Mouse (Mus musculus) embryonic facial prominence, embryonic 13.5 days (tissue): ENCODE measurements around the gene Dupd1. TPM values are rescaled to one million over a fixed set of nuclear protein-coding genes. Genes with fewer than 3 reads are reported as not detected.

ENCODE experiments used
- ATAC-seq: fragments of 200-750 bp; cut with Nextera tagmentation; 2 replicates; pipeline ENCODE4 v1.8.0; 2017; ENCODE audit warnings: low read depth; ENCODE audit not compliant: insufficient number of reproducible peaks, insufficient read depth, low FRiP score, low TSS enrichment
- H3K27ac ChIP-seq: fragments of 300-500 bp; sonication (generic); 2 replicates; pipeline ENCODE4 v1.5.1; 2015; ENCODE audit warnings: moderate library complexity, mild to moderate bottlenecking, inconsistent platforms
- H3K27me3 ChIP-seq: fragments of 300-500 bp; sonication (generic); 2 replicates; pipeline ENCODE4 v1.6.1; 2015; ENCODE audit warnings: mild to moderate bottlenecking, inconsistent platforms
- H3K36me3 ChIP-seq: fragments of 300-500 bp; sonication (generic); 2 replicates; pipeline ENCODE4 v1.6.1; 2015; ENCODE audit warnings: mild to moderate bottlenecking, inconsistent platforms
- H3K4me1 ChIP-seq: fragments of 300-500 bp; sonication (generic); 2 replicates; pipeline ENCODE4 v1.6.1; 2015; ENCODE audit warnings: inconsistent platforms
- H3K4me2 ChIP-seq: fragments of 300-500 bp; sonication (generic); 2 replicates; pipeline ENCODE4 v1.6.1; 2015; ENCODE audit warnings: moderate library complexity, mild to moderate bottlenecking, inconsistent platforms
- H3K4me3 ChIP-seq: fragments of 300-500 bp; sonication (generic); 2 replicates; pipeline ENCODE4 v1.5.1; 2015; ENCODE audit warnings: mild to moderate bottlenecking, inconsistent platforms
- H3K9ac ChIP-seq: fragments of 300-500 bp; sonication (generic); 2 replicates; pipeline ENCODE4 v1.6.1; 2015; ENCODE audit warnings: mild to moderate bottlenecking, inconsistent platforms
- H3K9me3 ChIP-seq: fragments of 300-500 bp; sonication (generic); 2 replicates; pipeline ENCODE4 v1.6.1; 2016; ENCODE audit warnings: inconsistent platforms
- WGBS: fragments of 180-500 bp; shearing (Covaris S2); methylation state at CpG from one replicate; pipeline ENCODE4 v1.1.7; 2015; ENCODE audit warnings: mixed read lengths; 5-methylcytosine and 5-hydroxymethylcytosine counted together
- polyA plus RNA-seq: library from polyadenylated mRNA; unstranded; fragments of >200 nt; fragmentation: Nextera tagmentation; extraction: Ambion mirVana; gene quantifications from 2 replicates; pipeline ENCODE4 v1.2.1, GENCODE M21; 2015

Dupd1 gene
- polyA plus RNA-seq, 1 experiment from 2014 or later: 0.31 TPM

DNA sequence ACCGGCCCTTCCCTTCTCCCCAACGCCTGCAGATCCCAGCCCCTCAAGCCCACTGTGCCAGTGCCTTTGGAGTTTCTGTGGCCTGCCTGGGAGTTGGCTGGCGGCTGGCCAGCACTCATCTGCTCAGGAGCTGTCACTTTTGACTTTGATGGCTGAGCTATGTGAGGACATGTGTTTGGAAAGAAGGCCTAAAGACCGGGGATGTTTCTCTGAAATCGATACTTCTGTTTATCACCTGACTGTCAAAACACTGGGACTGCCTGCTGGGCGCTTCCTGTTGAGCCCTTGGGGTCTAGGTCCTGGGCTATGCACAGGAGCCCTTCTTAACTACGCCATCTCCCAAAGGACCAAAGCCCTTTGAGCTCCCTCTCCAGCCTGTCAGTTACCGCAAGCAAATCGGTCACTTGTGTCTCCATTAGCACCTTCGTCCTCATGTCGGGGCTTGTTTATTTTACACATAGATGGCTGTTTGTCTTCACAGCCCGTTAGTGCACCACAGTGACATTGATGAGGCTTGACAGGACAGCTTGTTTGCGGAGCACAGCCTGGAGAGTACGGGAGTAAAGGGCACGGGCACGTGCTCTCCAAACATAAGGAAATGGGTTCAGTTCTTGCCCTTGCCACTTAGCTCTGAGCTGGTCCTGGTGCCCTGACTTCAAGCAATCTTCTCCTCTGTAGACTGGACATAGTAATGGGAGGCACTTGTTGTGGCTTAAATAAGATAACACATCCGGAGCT is 5.4 kb upstream of the Dupd1 start:
- no peaks in the 10 kb centered on the region for H3K27me3 ChIP-seq
- H3K4me3 ChIP-seq: no peak overlapping the region
- H3K4me1 ChIP-seq: peaks cover 38% of the 10 kb centered on the region
- 0 out of 2 replicates have a peak overlapping the region, but pooled peaks have one; percentile 23 for H3K27ac ChIP-seq
- no peaks in the 10 kb centered on the region for H3K36me3 ChIP-seq
- H3K9ac ChIP-seq: no peak overlapping the region
- no peak for ATAC-seq
- 0 out of 2 replicates have a peak, but pooled peaks cover 4% of the 10 kb centered on the region for H3K9me3 ChIP-seq
- 27% methylated on average over 17 of the region's 17 CpGs for WGBS
- no peak overlapping the region for H3K4me2 ChIP-seq

DNA sequence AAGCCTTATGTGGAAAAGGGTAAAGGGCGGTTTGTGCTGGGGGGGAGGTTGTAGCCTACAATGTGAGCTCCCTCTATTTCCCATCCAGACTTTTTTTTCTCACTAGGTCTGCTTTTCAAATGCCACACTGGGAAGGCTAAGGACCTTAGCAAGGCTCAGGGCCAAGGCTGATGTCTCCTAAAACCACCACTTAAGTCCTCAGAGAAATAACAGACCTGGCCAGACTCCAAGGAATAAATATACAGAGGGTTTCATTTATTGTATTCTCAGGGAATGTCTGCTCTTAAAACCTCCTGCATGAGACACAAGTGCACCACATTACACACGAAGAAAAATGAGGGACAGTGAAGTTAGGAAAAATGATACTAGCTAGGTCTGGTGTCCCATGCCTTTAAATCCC is 3.1 kb downstream of the Dupd1 start:
- whole genome bisulfite sequencing: 37% methylated on average over 2 of the region's 2 CpGs
- H3K4me3 ChIP-seq: no peak overlapping the region
- H3K4me2 ChIP-seq: no peak overlapping the region
- no peak overlapping the region for H3K9ac ChIP-seq
- no peaks in the 10 kb centered on the region for H3K36me3 ChIP-seq
- no peaks in the 10 kb centered on the region for H3K27me3 ChIP-seq
- no peak for ATAC-seq
- H3K27ac ChIP-seq: peak overlapping the region; percentile 88
- H3K4me1 ChIP-seq: peaks cover 55% of the 10 kb centered on the region
- no peaks in the 10 kb centered on the region for H3K9me3 ChIP-seq

GRCm38 (mm10) chr14:21709545-21709944 is 4.8 kb downstream of the Dupd1 start:
- Histone ChIP-seq H3K9me3 (no peaks in the 10 kb centered on the region), H3K9ac (no peak overlapping the region), H3K36me3 (no peaks in the 10 kb centered on the region), H3K27ac (peak overlapping the region; percentile 92), H3K4me2 (no peak overlapping the region), H3K4me3 (no peak overlapping the region), H3K27me3 (no peaks in the 10 kb centered on the region), H3K4me1 (peaks cover 57% of the 10 kb centered on the region)
- ATAC-seq: no peak
- WGBS: 57% methylated on average over 2 of the region's 2 CpGs

DNA sequence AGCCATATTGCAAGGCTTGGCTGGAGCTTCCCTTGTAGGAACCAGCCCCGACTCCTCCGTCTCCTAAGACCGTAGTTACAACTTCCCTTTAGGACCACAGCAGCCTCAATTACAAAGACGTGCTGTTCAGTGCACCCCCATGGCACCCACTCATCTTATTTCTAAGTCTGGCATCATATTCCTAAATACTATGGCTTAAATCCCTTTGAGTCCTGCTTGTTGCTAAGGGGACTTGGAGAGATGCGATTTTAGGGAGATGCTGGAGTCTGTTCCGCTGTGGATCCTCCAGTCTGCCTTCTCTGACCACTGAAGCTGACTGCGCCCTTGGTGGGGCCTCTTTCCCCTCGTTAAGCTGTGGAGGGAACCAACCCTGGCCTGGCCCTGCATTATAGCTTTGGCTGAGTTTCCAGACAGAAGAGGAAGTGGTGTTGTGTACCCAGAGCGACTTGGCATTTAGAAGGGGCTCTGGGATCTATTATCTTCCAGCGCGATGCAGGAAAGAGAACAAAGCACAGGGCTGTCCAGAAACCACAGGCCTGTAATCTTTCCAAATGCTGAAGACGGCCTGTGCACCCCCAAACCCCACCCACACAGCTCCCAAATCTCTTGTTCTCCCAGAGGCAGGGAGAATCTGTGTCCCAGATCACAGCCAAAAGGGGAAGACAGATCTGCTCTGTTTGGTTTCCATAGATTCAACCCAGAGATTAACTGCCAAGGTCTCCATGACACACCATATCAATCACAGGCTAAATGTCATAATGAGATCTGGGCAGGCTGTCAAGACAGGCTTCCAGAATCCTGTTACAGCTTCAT is 7.4 kb downstream of the Dupd1 start:
- 35% methylated on average over 12 of the region's 12 CpGs for WGBS
- peak overlapping the region; percentile 92 for H3K27ac ChIP-seq
- 0 out of 2 replicates have a peak, but pooled peaks cover 4% of the 10 kb centered on the region for H3K9me3 ChIP-seq
- no peaks in the 10 kb centered on the region for H3K27me3 ChIP-seq
- no peaks in the 10 kb centered on the region for H3K36me3 ChIP-seq
- peak; percentile 85 for ATAC-seq
- no peak overlapping the region for H3K4me2 ChIP-seq
- no peak overlapping the region for H3K9ac ChIP-seq
- H3K4me1 ChIP-seq: peaks cover 46% of the 10 kb centered on the region
- no peak overlapping the region for H3K4me3 ChIP-seq

GRCm38 (mm10) chr14:21705462-21705861 is 8.9 kb downstream of the Dupd1 start:
- WGBS: 84% methylated on average over 2 of the region's 2 CpGs
- peak overlapping the region; percentile 92; the same call in 1 of the 2 replicates for H3K27ac ChIP-seq

DNA sequence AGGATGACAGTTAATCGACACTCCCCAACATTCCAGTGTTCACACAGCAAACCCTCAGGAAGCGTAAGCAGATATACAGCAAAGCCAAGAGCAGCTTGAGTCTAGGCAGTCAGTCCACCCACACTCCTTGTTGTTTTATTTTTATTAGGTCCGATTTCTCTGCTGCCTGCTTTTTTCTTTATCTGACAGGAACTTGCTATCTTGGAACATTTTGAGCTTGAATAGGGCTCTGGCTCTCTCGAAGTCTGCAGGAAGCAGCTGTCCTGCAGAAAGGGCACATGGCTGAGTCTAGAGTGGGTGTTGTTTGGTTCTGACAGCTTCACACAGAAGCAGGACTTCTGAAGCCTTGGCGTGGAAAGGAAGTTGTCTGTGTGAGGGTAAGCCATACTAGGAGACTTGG is 11.1 kb downstream of the Dupd1 start:
- Histone ChIP-seq H3K9ac (no peak overlapping the region), H3K4me1 (peaks cover 25% of the 10 kb centered on the region), H3K4me3 (no peak overlapping the region), H3K4me2 (no peak overlapping the region), H3K27me3 (no peaks in the 10 kb centered on the region), H3K27ac (peak overlapping the region; percentile 33; the same call in 1 of the 2 replicates), H3K9me3 (0 out of 2 replicates have a peak, but pooled peaks cover 4% of the 10 kb centered on the region), H3K36me3 (no peaks in the 10 kb centered on the region)
- WGBS: 75% methylated on average over 5 of the region's 5 CpGs
- ATAC-seq: no peak

More at GRCm38 (mm10) chr14:21705462-21705861, 8.9 kb downstream of the Dupd1 start:
- Histone ChIP-seq H3K27me3 (no peaks in the 10 kb centered on the region), H3K4me3 (no peak overlapping the region), H3K4me2 (no peak overlapping the region), H3K4me1 (peaks cover 38% of the 10 kb centered on the region), H3K36me3 (no peaks in the 10 kb centered on the region), H3K9me3 (0 out of 2 replicates have a peak, but pooled peaks cover 4% of the 10 kb centered on the region), H3K9ac (no peak overlapping the region)
- no peak for ATAC-seq

- Histone ChIP-seq H3K27ac (no peak overlapping the region), H3K4me2 (no peak overlapping the region), H3K9ac (no peak overlapping the region), H3K27me3 (no peaks in the 10 kb centered on the region), H3K4me1 (peaks cover 21% of the 10 kb centered on the region), H3K4me3 (no peak overlapping the region), H3K36me3 (no peaks in the 10 kb centered on the region), H3K9me3 (0 out of 2 replicates have a peak, but pooled peaks cover 4% of the 10 kb centered on the region)
- no peak for ATAC-seq
- WGBS: 87% methylated on average over 8 of the region's 8 CpGs
Measured at GRCm38 (mm10) chr14:21702691-21703090, 11.7 kb downstream of the Dupd1 start.

- Histone ChIP-seq H3K36me3 (no peaks in the 10 kb centered on the region), H3K9me3 (peaks cover 8% of the 10 kb centered on the region; the same call in 1 of the 2 replicates), H3K9ac (no peak overlapping the region), H3K4me1 (peaks cover 15% of the 10 kb centered on the region; the same call in 1 of the 2 replicates), H3K4me3 (no peak overlapping the region), H3K27ac (no peak overlapping the region), H3K27me3 (no peaks in the 10 kb centered on the region), H3K4me2 (no peak overlapping the region)
- 84% methylated on average over 7 of the region's 7 CpGs for WGBS
- no peak for ATAC-seq
Measured at GRCm38 (mm10) chr14:21696186-21696830, 18.1 kb downstream of the Dupd1 start.

DNA sequence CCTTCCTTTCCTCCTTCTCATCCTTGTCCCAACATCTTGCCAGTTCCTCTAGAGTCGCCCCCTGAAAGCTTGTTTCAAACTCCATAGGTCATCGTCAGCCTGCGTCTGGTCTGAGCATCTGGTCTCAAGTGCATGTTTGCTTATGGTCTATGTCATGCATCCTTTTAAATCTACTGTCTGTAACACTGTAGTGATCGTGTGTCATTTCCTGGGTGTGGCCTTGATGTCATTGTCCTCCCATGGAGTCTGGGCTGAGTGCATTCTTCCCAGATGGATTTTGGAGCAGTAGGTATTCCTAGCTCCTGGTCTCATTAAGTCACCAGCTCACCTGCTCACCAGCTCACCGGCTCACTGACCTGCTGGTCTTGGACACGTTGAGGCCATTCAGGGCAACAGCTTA is 19.4 kb downstream of the Dupd1 start:
- Histone ChIP-seq H3K4me3 (no peak overlapping the region), H3K27me3 (no peaks in the 10 kb centered on the region), H3K9ac (no peak overlapping the region), H3K9me3 (peaks cover 8% of the 10 kb centered on the region; the same call in 1 of the 2 replicates), H3K36me3 (no peaks in the 10 kb centered on the region), H3K4me1 (peaks cover 20% of the 10 kb centered on the region; the same call in 1 of the 2 replicates), H3K27ac (no peak overlapping the region), H3K4me2 (no peak overlapping the region)
- 74% methylated on average over 6 of the region's 6 CpGs for WGBS
- ATAC-seq: no peak

GRCm38 (mm10) chr14:21691070-21691469 is 23.3 kb downstream of the Dupd1 start:
- H3K4me2 ChIP-seq: no peak overlapping the region
- no peak for ATAC-seq
- no peak overlapping the region for H3K4me3 ChIP-seq
- no peak overlapping the region for H3K9ac ChIP-seq
- H3K4me1 ChIP-seq: peaks cover 28% of the 10 kb centered on the region
- H3K9me3 ChIP-seq: peaks cover 8% of the 10 kb centered on the region; the same call in 1 of the 2 replicates
- H3K27ac ChIP-seq: peak overlapping the region; percentile 71; the same call in 1 of the 2 replicates
- no peaks in the 10 kb centered on the region for H3K36me3 ChIP-seq
- no peaks in the 10 kb centered on the region for H3K27me3 ChIP-seq
- WGBS: 70% methylated on average over 3 of the region's 3 CpGs
